28 mouse cellular contexts compared by ENCODE assay signal in the genomic region with DNA sequence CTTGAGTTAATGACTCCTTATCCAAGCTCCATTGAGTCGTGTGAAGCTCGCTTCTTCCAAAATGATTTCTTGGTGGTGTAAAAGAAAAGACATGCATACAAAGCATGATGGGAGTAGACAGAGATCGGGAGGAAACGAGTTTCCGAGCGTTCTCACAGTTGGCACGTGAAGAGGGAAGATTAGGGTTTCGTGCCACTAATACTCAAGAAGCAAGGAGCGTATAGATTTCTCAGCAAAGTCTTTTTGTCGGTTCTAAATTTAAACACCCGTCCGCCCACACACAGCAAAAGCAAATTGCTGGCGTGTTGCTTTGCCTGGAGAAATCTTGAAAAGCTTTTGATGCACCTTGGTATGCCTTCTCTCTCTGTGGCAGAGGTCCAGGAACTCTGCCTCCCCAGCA. TPM values are rescaled to one million over a fixed set of nuclear protein-coding genes. Genes with fewer than 3 reads are reported as not detected.
DNase-seq lines count a peak whose midpoint lies in the region; ATAC-seq and TF ChIP-seq lines count a peak whose summit lies in the region.
"Had no signal": no experiment of that assay in that cellular context is flagged by ENCODE, and none has a peak within 500 bp of the region (broad histone marks: within the 10 kb centered on the region; RNA-seq: fewer than 3 reads in every experiment).

No protein-coding gene starts in this region.

- no peak overlapping the region for H3K4me3 ChIP-seq in forebrain, postnatal 0 days (ENCODE audit: low read depth, low read length)
- H3K4me3 ChIP-seq in forebrain, embryonic 14.5 days (ENCODE audit: low read depth, low read length): no peak overlapping the region
- no peak overlapping the region for H3K4me3 ChIP-seq in myocyte
- H3K4me3 ChIP-seq in limb, embryonic 10.5 days: no peak overlapping the region
- H3K4me3 ChIP-seq in intestine, embryonic 15.5 days (replicated peaks): no peak overlapping the region
- H3K4me3 ChIP-seq: embryonic facial prominence, embryonic 15.5 days; forebrain, embryonic 10.5 days; heart, embryonic 12.5 days; hindbrain, embryonic 13.5 days; kidney, embryonic 15.5 days; limb, embryonic 12.5 days; liver, embryonic 12.5 days; stomach, embryonic 15.5 days had no signal

- H3K4me2 ChIP-seq in forebrain, postnatal 0 days (ENCODE audit: low read depth): no peak overlapping the region
- no peak overlapping the region for H3K4me2 ChIP-seq in forebrain, embryonic 14.5 days (ENCODE audit: low read length)
- H3K4me2 ChIP-seq in myocyte (ENCODE audit: low read depth): peak overlapping the region; percentile 25
- no peak overlapping the region for H3K4me2 ChIP-seq in intestine, embryonic 15.5 days (replicated peaks)
- H3K4me2 ChIP-seq: embryonic facial prominence, embryonic 15.5 days; heart, embryonic 12.5 days; hindbrain, embryonic 13.5 days; kidney, embryonic 15.5 days; limb, embryonic 12.5 days; liver, embryonic 12.5 days; stomach, embryonic 15.5 days had no signal

- no peak for TF ChIP-seq POLR2A in myocyte (IDR thresholded peaks at IDR 0.05; ENCODE audit: insufficient read length, low read depth)

- WGBS in forebrain, postnatal 0 days: 66% methylated on average over 13 of the region's 13 CpGs
- 84% methylated on average over 13 of the region's 13 CpGs for WGBS in forebrain, embryonic 14.5 days
- 86% methylated on average over 13 of the region's 13 CpGs for WGBS in limb, embryonic 10.5 days
- 78% methylated on average over 13 of the region's 13 CpGs for WGBS in intestine, embryonic 15.5 days

- TF ChIP-seq CTCF in forebrain, postnatal 0 days (IDR thresholded peaks at IDR 0.05; ENCODE audit: low read depth): no peak

- no peak overlapping the region for H3ac ChIP-seq in myocyte (ENCODE audit: control insufficient read depth, insufficient read length)

- no peak overlapping the region for H3K9ac ChIP-seq in forebrain, postnatal 0 days
- H3K9ac ChIP-seq in forebrain, embryonic 14.5 days (ENCODE audit: low read length): no peak overlapping the region
- H3K9ac ChIP-seq in intestine, embryonic 15.5 days: no peak overlapping the region
- H3K9ac ChIP-seq: embryonic facial prominence, embryonic 15.5 days; heart, embryonic 12.5 days; hindbrain, embryonic 13.5 days; kidney, embryonic 15.5 days; limb, embryonic 12.5 days; liver, embryonic 12.5 days; stomach, embryonic 15.5 days had no signal

- no peaks in the 10 kb centered on the region for H3K36me3 ChIP-seq in forebrain, postnatal 0 days (ENCODE audit: insufficient read depth)
- H3K36me3 ChIP-seq in forebrain, embryonic 14.5 days (ENCODE audit: control insufficient read depth, insufficient read depth, low read length): no peaks in the 10 kb centered on the region
- H3K36me3 ChIP-seq in myocyte (ENCODE audit: control insufficient read depth, insufficient read depth): no peaks in the 10 kb centered on the region
- peaks cover 10% of the 10 kb centered on the region for H3K36me3 ChIP-seq in limb, embryonic 10.5 days
- H3K36me3 ChIP-seq in intestine, embryonic 15.5 days: no peaks in the 10 kb centered on the region

- H3K79me2 ChIP-seq in myocyte (ENCODE audit: control insufficient read depth, insufficient read depth): peaks cover 14% of the 10 kb centered on the region

- H3K27me3 ChIP-seq in forebrain, postnatal 0 days (ENCODE audit: insufficient read depth, low read length): no peaks in the 10 kb centered on the region
- no peaks in the 10 kb centered on the region for H3K27me3 ChIP-seq in forebrain, embryonic 14.5 days (replicated peaks; ENCODE audit: control insufficient read depth, insufficient read depth, low read length)
- no peaks in the 10 kb centered on the region for H3K27me3 ChIP-seq in myocyte (ENCODE audit: control insufficient read depth, insufficient read depth, insufficient read length)
- no peaks in the 10 kb centered on the region for H3K27me3 ChIP-seq in limb, embryonic 10.5 days (ENCODE audit: low read depth, poor library complexity, severe bottlenecking)
- H3K27me3 ChIP-seq in intestine, embryonic 15.5 days (replicated peaks): no peaks in the 10 kb centered on the region
- H3K27me3 ChIP-seq: embryonic facial prominence, embryonic 15.5 days; kidney, embryonic 15.5 days; limb, embryonic 12.5 days; liver, embryonic 12.5 days; stomach, embryonic 15.5 days had no signal

- peak; percentile 32; the same call in 1 of the 2 replicates for ATAC-seq in forebrain, postnatal 0 days
- no peak for ATAC-seq in forebrain, embryonic 14.5 days
- no peak for ATAC-seq in intestine, embryonic 15.5 days
- ATAC-seq: liver, embryonic 12.5 days; midbrain, embryonic 16.5 days had no signal

- peaks cover 11% of the 10 kb centered on the region for H3K4me1 ChIP-seq in forebrain, postnatal 0 days (ENCODE audit: insufficient read depth)
- H3K4me1 ChIP-seq in forebrain, embryonic 14.5 days (ENCODE audit: control insufficient read depth, insufficient read depth, low read length): peaks cover 9% of the 10 kb centered on the region; the same call in 1 of the 2 replicates
- H3K4me1 ChIP-seq in limb, embryonic 10.5 days: peaks cover 12% of the 10 kb centered on the region
- H3K4me1 ChIP-seq in intestine, embryonic 15.5 days (replicated peaks): peaks cover 11% of the 10 kb centered on the region

- peak overlapping the region; percentile 41 for H3K27ac ChIP-seq in forebrain, postnatal 0 days (ENCODE audit: low read depth, low read length)
- H3K27ac ChIP-seq in forebrain, embryonic 14.5 days (ENCODE audit: low read depth, low read length): no peak overlapping the region
- H3K27ac ChIP-seq in limb, embryonic 10.5 days: no peak overlapping the region
- no peak overlapping the region for H3K27ac ChIP-seq in intestine, embryonic 15.5 days
- H3K27ac ChIP-seq: embryonic facial prominence, embryonic 15.5 days; forebrain, embryonic 10.5 days; hindbrain, embryonic 13.5 days; kidney, embryonic 15.5 days; limb, embryonic 12.5 days; liver, embryonic 12.5 days; stomach, embryonic 15.5 days had no signal

- DNase-seq in forebrain, postnatal 0 days: peak; percentile 47
- DNase-seq in forebrain, embryonic 14.5 days (ENCODE audit: low spot score): no peak
- peak; percentile 42 to 64 for DNase-seq in frontal cortex, postnatal 36 days (ENCODE audit: low spot score in 2 of 2)
- DNase-seq in telencephalon, adult 2 months (ENCODE audit: low read depth, low spot score): peak; percentile 55
- no peak for DNase-seq in limb, embryonic 10.5 days (ENCODE audit: low spot score)
- DNase-seq in lung, postnatal 25 days (ENCODE audit: low spot score): no peak
- DNase-seq: adrenal gland, postnatal 14 days; cerebellum, adult 18-20 months; cerebellum, postnatal 36 days; gastrocnemius, postnatal 36 days; heart, postnatal 14 days; lung, adult 2 months; lung, postnatal 36 days had no signal

- H3K9me3 ChIP-seq in forebrain, postnatal 0 days (ENCODE audit: low read length): no peaks in the 10 kb centered on the region
- no peaks in the 10 kb centered on the region for H3K9me3 ChIP-seq in forebrain, embryonic 14.5 days (replicated peaks; ENCODE audit: control insufficient read depth, low read length)
- no peaks in the 10 kb centered on the region for H3K9me3 ChIP-seq in limb, embryonic 10.5 days (replicated peaks)
- H3K9me3 ChIP-seq in intestine, embryonic 15.5 days: no peaks in the 10 kb centered on the region
- H3K9me3 ChIP-seq: embryonic facial prominence, embryonic 15.5 days; forebrain, embryonic 10.5 days; heart, embryonic 12.5 days; hindbrain, embryonic 13.5 days; kidney, embryonic 15.5 days; limb, embryonic 12.5 days; liver, embryonic 12.5 days; stomach, embryonic 15.5 days had no signal

RNA-seq across cellular contexts. Expression of a gene that starts 2.7 kb away (rescaled TPM):
- 26.9 and 30.1 TPM in 2 replicates for total RNA-seq in forebrain, postnatal 0 days (2014; rRNA removed)
- polyA plus RNA-seq in forebrain, postnatal 0 days (2015; fragmentation: Nextera tagmentation; extraction: Ambion mirVana): 63.9 and 66.3 TPM in 2 replicates
- polyA plus RNA-seq in forebrain, embryonic 14.5 days (2014; fragmentation: Nextera tagmentation; extraction: Ambion mirVana): 86.4 and 86.7 TPM in 2 replicates
- polyA plus RNA-seq in myocyte (2012; fragmentation: generic; extraction: Trizol): 57.7 TPM
- 89.9 and 116 TPM in 2 replicates for polyA plus RNA-seq in limb, embryonic 10.5 days (2016; fragmentation: Nextera tagmentation; extraction: Ambion mirVana)
- polyA plus RNA-seq in intestine, embryonic 15.5 days (2015; fragmentation: Nextera tagmentation; extraction: Ambion mirVana): 80.0 and 80.2 TPM in 2 replicates

RNA-seq across cellular contexts. Expression of a gene that starts 3.2 kb away (rescaled TPM):
- 0.69 TPM in 1 of 2 replicates, not detected in the other for total RNA-seq in forebrain, postnatal 0 days (2014; rRNA removed)
- not detected in 2 replicates for polyA plus RNA-seq in forebrain, postnatal 0 days (2015; fragmentation: Nextera tagmentation; extraction: Ambion mirVana)
- not detected in 2 replicates for polyA plus RNA-seq in forebrain, embryonic 14.5 days (2014; fragmentation: Nextera tagmentation; extraction: Ambion mirVana)
- polyA plus RNA-seq in myocyte (2012; fragmentation: generic; extraction: Trizol): not detected
- polyA plus RNA-seq in limb, embryonic 10.5 days (2016; fragmentation: Nextera tagmentation; extraction: Ambion mirVana): not detected in 2 replicates
- polyA plus RNA-seq in intestine, embryonic 15.5 days (2015; fragmentation: Nextera tagmentation; extraction: Ambion mirVana): 0.29 TPM in 1 of 2 replicates, not detected in the other
- total RNA-seq: adrenal gland, postnatal 14 days; gastrocnemius, postnatal 36 days; heart, postnatal 14 days; layer of hippocampus, postnatal 10 days; neutrophil, adult 5-6 weeks had no signal
- polyA plus RNA-seq: embryonic facial prominence, embryonic 15.5 days; heart, embryonic 12.5 days; hindbrain, embryonic 13.5 days; intestine, embryonic 14.5 days; kidney, embryonic 15.5 days; large intestine, adult 2 months; liver, embryonic 12.5 days; lung, adult 2 months; midbrain, embryonic 16.5 days; stomach, embryonic 15.5 days had no signal

RNA-seq across cellular contexts. Expression of a gene that starts 9.7 kb away (rescaled TPM):
- total RNA-seq in forebrain, postnatal 0 days (2014; rRNA removed): 0.10 and 0.15 TPM in 2 replicates
- polyA plus RNA-seq in forebrain, postnatal 0 days (2015; fragmentation: Nextera tagmentation; extraction: Ambion mirVana): 0.12 TPM in 1 of 2 replicates, not detected in the other
- polyA plus RNA-seq in forebrain, embryonic 14.5 days (2014; fragmentation: Nextera tagmentation; extraction: Ambion mirVana): not detected in 2 replicates
- polyA plus RNA-seq in myocyte (2012; fragmentation: generic; extraction: Trizol): 7.2 TPM
- 2.1 and 2.2 TPM in 2 replicates for polyA plus RNA-seq in limb, embryonic 10.5 days (2016; fragmentation: Nextera tagmentation; extraction: Ambion mirVana)
- 57.7 and 68.4 TPM in 2 replicates for polyA plus RNA-seq in intestine, embryonic 15.5 days (2015; fragmentation: Nextera tagmentation; extraction: Ambion mirVana)
- total RNA-seq: neutrophil, adult 5-6 weeks had no signal

RNA-seq across cellular contexts. Expression of a gene that starts 38.1 kb away (rescaled TPM):
- total RNA-seq in forebrain, postnatal 0 days (2014; rRNA removed): 19.7 and 23.2 TPM in 2 replicates
- polyA plus RNA-seq in forebrain, postnatal 0 days (2015; fragmentation: Nextera tagmentation; extraction: Ambion mirVana): 8.4 and 9.6 TPM in 2 replicates
- polyA plus RNA-seq in forebrain, embryonic 14.5 days (2014; fragmentation: Nextera tagmentation; extraction: Ambion mirVana): 7.5 and 11.7 TPM in 2 replicates
- 19.8 TPM for polyA plus RNA-seq in myocyte (2012; fragmentation: generic; extraction: Trizol)
- 7.1 and 8.1 TPM in 2 replicates for polyA plus RNA-seq in limb, embryonic 10.5 days (2016; fragmentation: Nextera tagmentation; extraction: Ambion mirVana)
- polyA plus RNA-seq in intestine, embryonic 15.5 days (2015; fragmentation: Nextera tagmentation; extraction: Ambion mirVana): 17.6 and 20.7 TPM in 2 replicates

RNA-seq across cellular contexts. Expression of a gene that starts 53.9 kb away (rescaled TPM):
- total RNA-seq in forebrain, postnatal 0 days (2014; rRNA removed): 103 and 119 TPM in 2 replicates
- 22.4 TPM in 2 replicates for polyA plus RNA-seq in forebrain, postnatal 0 days (2015; fragmentation: Nextera tagmentation; extraction: Ambion mirVana)
- 31.8 and 33.2 TPM in 2 replicates for polyA plus RNA-seq in forebrain, embryonic 14.5 days (2014; fragmentation: Nextera tagmentation; extraction: Ambion mirVana)
- polyA plus RNA-seq in myocyte (2012; fragmentation: generic; extraction: Trizol): 46.4 TPM
- 42.5 and 43.7 TPM in 2 replicates for polyA plus RNA-seq in limb, embryonic 10.5 days (2016; fragmentation: Nextera tagmentation; extraction: Ambion mirVana)
- polyA plus RNA-seq in intestine, embryonic 15.5 days (2015; fragmentation: Nextera tagmentation; extraction: Ambion mirVana): 22.2 and 25.4 TPM in 2 replicates

Comparison
In these comparisons a context has a peak if more than half of its experiments do, and no peak if none do; other contexts are left out.
1. DNase-seq: peak in forebrain, postnatal 0 days (single experiment), frontal cortex, postnatal 36 days (2 of 2) and telencephalon, adult 2 months (single experiment); none in forebrain, embryonic 14.5 days (single experiment), limb, embryonic 10.5 days (single experiment) and lung, postnatal 25 days (single experiment).